Mouse (Mus musculus) midbrain, embryonic 11.5 days (tissue): ENCODE results near the gene Tom1. TPM values are rescaled to one million over a fixed set of nuclear protein-coding genes. Genes with fewer than 3 reads are reported as not detected.

ENCODE experiments used
- ATAC-seq: fragments of 200-750 bp; cut with Nextera tagmentation; 2 replicates; pipeline ENCODE4 v1.8.0; 2017; ENCODE audit warnings: moderate TSS enrichment, moderate library complexity; ENCODE audit not compliant: low FRiP score
- DNase-seq: peaks from one replicate; pipeline ENCODE4 v3.0.0; 2015; ENCODE audit warnings: low spot score; ENCODE audit errors: missing footprints
- H3K27ac ChIP-seq: fragments of 300-500 bp; sonication (generic); 2 replicates; pipeline ENCODE4 v1.5.1; 2014; ENCODE audit warnings: low read depth, low read length
- H3K27me3 ChIP-seq: fragments of 300-500 bp; sonication (generic); 2 replicates; pipeline ENCODE4 v1.6.1; 2014; ENCODE audit warnings: mild to moderate bottlenecking, low read length, moderate library complexity, mixed read lengths; ENCODE audit not compliant: control insufficient read depth, insufficient read depth
- H3K36me3 ChIP-seq: fragments of 300-500 bp; sonication (generic); 2 replicates; pipeline ENCODE4 v1.6.1; 2014; ENCODE audit warnings: mild to moderate bottlenecking, low read length, moderate library complexity, mixed read lengths; ENCODE audit not compliant: control insufficient read depth, insufficient read depth
- H3K4me1 ChIP-seq: fragments of 300-500 bp; sonication (generic); 2 replicates; pipeline ENCODE4 v1.6.1; 2014; ENCODE audit warnings: low read length; ENCODE audit not compliant: control insufficient read depth, insufficient read depth
- H3K4me2 ChIP-seq: fragments of 300-500 bp; sonication (generic); 2 replicates; pipeline ENCODE4 v1.6.1; 2014; ENCODE audit warnings: mild to moderate bottlenecking, moderate library complexity
- H3K4me3 ChIP-seq: fragments of 300-500 bp; sonication (generic); 2 replicates; pipeline ENCODE4 v1.5.1; 2014; ENCODE audit warnings: low read depth, low read length
- H3K9ac ChIP-seq: fragments of 300-500 bp; sonication (generic); 2 replicates; pipeline ENCODE4 v1.6.1; 2014; ENCODE audit warnings: low read length
- H3K9me3 ChIP-seq: fragments of 300-500 bp; sonication (generic); 2 replicates; pipeline ENCODE4 v1.6.1; 2016; ENCODE audit warnings: low read length; ENCODE audit not compliant: control insufficient read depth
- WGBS: fragments of 180-500 bp; shearing (Covaris S2); extraction: QIAGEN DNeasy Blood & Tissue Kit; methylation state at CpG from one replicate; pipeline ENCODE4 v1.1.7; 2014; 5-methylcytosine and 5-hydroxymethylcytosine counted together
- polyA plus RNA-seq: library from polyadenylated mRNA; unstranded; fragments of >200 nt; fragmentation: Nextera tagmentation; extraction: Ambion mirVana; gene quantifications from 2 replicates; pipeline ENCODE4 v1.2.1, GENCODE M21; 2014

Tom1 gene
- polyA plus RNA-seq, 1 experiment from 2014 or later, result 24.2 TPM

DNA sequence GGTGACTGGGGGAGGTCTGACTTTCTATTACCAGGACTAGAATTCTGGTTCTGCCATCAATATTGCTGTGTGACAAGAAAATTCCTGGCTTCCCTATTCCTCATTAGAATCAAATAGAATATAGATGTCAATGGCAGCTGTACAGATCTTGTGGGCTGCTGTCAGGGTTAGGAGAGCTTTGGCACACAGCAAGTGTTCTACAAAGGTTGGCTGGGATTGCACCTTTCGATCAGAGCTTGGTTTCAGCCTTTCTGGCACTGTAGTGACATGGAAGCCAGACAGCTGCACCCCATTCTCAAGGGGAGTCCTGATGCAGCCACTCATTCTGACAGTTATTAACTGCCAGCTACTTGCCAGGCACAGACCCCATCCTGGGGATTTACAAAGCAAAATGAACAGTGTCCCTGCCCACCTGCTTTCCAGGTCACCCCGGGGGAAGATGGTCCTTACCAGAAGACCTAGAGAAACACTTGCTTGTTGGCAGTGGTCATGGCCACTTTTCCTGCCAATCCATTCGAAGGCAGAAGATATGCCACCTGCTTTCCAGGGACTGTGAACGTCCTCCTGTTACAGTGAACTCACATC is 57.4 kb downstream of the Tom1 start:
- H3K4me3 ChIP-seq, result no peak overlapping the region
- no peak overlapping the region for H3K4me2 ChIP-seq
- H3K27ac ChIP-seq, result no peak overlapping the region
- 0 out of 2 replicates have a peak, but pooled peaks cover 2% of the 10 kb centered on the region for H3K4me1 ChIP-seq
- no peaks in the 10 kb centered on the region for H3K9me3 ChIP-seq
- peak; percentile 69 for DNase-seq
- no peaks in the 10 kb centered on the region for H3K36me3 ChIP-seq
- no peak for ATAC-seq
- H3K27me3 ChIP-seq, result no peaks in the 10 kb centered on the region
- 78% methylated on average over 4 of the region's 4 CpGs for WGBS
- H3K9ac ChIP-seq, result no peak overlapping the region

DNA sequence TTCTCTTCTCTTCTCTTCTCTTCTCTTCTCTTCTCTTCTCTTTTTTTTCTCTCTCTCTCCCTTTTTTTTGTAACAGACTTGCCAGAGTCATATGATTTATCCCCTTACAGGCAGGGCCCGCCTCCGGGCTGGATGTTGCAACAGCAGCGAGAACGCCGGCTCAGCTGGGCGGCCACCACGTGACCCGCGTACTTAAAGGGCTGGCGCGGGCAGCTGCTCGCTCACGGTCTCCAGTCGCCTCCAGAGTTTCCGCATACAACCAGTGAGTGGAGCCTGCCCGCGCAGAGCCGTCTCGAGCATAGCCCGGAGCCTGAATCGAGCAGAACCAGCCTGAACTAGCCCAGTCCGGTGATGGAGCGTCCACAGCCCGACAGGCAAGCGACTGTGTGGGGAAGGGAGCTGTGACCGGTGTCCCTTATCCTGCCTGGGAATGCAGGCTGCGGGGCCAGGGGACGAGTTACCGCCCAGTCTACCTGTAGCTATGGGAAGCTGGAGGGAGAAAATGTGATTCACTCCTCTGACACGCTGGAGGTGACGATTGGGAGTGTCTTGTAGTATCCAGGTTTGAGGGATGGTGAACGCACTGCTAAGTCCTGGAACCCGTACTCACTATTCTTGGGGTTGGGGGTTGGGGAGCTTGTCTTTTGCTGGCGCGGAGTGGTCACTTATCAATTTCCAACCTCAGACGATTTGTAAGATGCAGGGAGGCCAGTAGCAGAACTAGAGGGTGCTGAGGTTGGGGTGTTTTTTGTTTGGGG is 60.1 kb downstream of the Tom1 start, which contains the start of gene Hmox1:
Gene Hmox1, plus strand, starts transcription at position 223 of the 758 bp plus-strand sequence.
- WGBS, result under 1% methylated on average over 36 of the region's 36 CpGs
- ATAC-seq, result peak; percentile 95
- DNase-seq, result peak; percentile 96

DNA sequence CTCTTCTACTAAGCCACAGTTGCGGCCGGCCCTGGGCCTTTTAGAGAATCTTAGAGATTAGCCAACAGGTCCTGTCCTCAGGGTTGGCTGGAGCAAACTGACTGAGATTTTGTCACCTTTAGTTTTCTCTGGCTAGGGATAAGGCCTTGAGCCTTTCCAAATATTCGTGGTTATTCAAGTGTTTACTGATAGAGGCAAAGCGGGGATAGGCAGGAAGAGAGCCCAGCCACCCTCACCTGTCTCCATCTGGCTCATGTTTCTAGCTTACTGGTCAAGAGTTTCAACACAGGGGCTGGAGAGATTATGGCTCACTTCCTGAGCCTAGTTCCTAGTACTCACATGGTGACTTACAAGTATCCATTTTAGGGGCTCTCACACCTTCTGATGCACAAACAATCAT is 69.5 kb downstream of the Tom1 start:
- ATAC-seq, result no peak

More for the DNA sequence above, 60.1 kb downstream of the Tom1 start, which contains the start of gene Hmox1:
- no peak within 1 kb of the TSS; the same call in 1 of the 2 replicates for H3K27ac ChIP-seq
- H3K4me1 ChIP-seq, result 0 out of 2 replicates have a peak, but pooled peaks cover 2% of the 10 kb centered on the region
- H3K9me3 ChIP-seq, result no peaks in the 10 kb centered on the region
- H3K27me3 ChIP-seq, result no peaks in the 10 kb centered on the region
- H3K9ac ChIP-seq, result peak within 1 kb of the TSS; percentile 75
- peak within 1 kb of the TSS; percentile 89 for H3K4me2 ChIP-seq
- no peaks in the 10 kb centered on the region for H3K36me3 ChIP-seq
- peak within 1 kb of the TSS; percentile 59 for H3K4me3 ChIP-seq

DNA sequence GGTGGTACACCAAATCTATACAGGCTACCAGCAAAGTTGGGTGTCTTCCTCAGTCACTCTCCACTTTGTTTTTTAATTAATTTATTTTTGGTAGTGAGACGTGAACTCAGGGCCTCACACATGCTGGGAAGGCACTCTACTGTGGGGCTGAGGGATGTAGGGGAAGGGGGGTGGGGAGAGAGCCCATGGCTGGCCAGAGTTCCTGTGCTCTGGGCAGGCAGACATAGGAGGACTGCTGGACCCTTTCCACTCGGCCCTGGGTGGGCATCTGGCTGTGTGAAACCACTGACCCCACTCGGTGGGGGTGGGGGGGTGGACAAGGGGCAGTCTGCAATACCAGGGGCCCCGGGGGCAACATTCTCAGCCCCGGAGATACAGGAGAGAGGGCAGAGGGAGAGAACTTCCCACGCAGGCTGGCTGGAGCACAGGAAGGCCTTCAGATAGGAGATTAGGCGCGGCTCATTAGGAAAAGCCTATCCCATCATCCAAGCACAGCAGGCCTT is 69.9 kb downstream of the Tom1 start:
- H3K4me1 ChIP-seq, result no peaks in the 10 kb centered on the region; the same call in 1 of the 2 replicates
- no peak overlapping the region for H3K27ac ChIP-seq
- DNase-seq, result no peak
- no peak overlapping the region for H3K9ac ChIP-seq
- H3K36me3 ChIP-seq, result no peaks in the 10 kb centered on the region
- peak; percentile 39 for ATAC-seq
- no peaks in the 10 kb centered on the region for H3K9me3 ChIP-seq
- H3K4me3 ChIP-seq, result no peak overlapping the region
- 42% methylated on average over 8 of the region's 8 CpGs for WGBS
- no peaks in the 10 kb centered on the region for H3K27me3 ChIP-seq
- no peak overlapping the region for H3K4me2 ChIP-seq

More for the DNA sequence above, 69.5 kb downstream of the Tom1 start:
- Histone ChIP-seq H3K9me3 (no peaks in the 10 kb centered on the region), H3K27me3 (no peaks in the 10 kb centered on the region), H3K27ac (no peak overlapping the region), H3K4me1 (no peaks in the 10 kb centered on the region; the same call in 1 of the 2 replicates), H3K9ac (no peak overlapping the region), H3K4me3 (no peak overlapping the region), H3K36me3 (no peaks in the 10 kb centered on the region), H3K4me2 (no peak overlapping the region)
- no peak for DNase-seq
- WGBS, result 84% methylated on average over 4 of the region's 4 CpGs

DNA sequence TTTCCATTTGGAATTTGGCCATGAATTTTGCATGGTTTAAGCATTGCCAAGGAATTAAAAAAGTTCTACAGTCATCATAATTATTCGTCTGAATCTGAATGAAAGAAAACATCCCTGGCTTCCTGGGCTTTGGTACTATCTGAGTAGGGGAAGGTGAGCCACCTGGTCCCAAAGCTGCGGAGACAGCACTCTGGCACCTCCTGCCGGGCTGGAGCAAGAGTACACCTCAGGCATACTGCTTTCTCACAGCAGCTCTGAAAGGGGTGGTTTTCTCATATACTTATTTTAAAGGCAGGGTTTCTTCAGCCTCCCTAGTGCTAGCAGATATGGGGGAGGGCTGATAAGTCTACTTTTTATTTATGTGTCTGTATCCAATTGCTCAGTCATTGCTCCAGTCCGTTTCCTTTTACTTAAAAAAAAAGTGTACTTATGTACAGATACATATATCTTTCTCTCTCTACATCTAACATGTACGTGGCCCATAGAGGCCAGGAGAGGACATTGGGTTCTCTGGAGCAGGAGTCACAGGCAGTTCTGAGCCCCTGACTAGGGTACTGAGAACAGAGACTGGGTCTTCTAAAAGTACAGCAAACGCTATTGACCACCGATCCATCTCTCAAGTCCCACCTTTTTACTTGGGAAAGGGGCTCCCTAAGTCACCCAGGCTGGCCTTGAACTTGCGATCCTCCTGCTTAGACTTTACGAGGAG is 75.2 kb downstream of the Tom1 start:
- WGBS, result 0% methylated on average over 9 of the region's 9 CpGs

DNA sequence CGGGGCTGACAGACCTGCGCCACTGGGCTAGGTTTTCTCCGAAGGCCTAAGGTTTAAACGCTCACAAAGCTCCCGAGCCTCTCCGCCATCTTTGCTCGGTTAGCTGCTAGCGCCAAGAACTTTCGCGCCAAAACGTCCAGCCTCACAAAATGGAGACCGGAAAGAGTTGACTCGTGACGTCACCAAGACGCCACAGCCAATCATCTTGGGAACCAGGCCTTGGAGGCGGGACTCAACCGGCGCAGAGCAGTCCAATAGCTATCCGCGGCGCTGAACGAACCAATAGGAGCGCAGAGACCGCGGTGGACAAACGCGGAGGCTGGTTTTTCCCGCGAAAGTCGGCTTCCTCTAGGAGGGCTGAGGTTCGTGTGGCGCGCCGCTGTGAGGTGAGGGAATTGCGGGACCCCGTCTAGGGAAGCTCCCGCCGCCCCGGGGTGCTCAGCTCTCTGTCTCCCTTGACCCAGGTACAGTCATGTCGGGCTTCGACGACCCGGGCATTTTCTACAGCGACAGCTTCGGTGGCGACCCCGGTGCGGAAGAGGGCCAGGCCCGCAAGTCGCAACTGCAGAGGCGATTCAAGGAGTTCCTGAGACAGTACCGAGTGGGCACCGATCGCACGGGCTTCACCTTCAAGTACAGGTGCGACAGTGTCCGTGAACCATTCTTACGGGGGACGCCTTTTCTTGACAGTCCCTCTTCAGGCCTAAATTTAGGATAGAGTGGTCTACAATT is 75.9 kb downstream of the Tom1 start, which contains the start of gene Mcm5:
Gene Mcm5, plus strand, starts transcription at position 334 of the 732 bp plus-strand sequence.
- H3K9ac ChIP-seq, result peak within 1 kb of the TSS; percentile 91
- DNase-seq (peak; percentile 100), ATAC-seq (peak; percentile 98)
- no peaks in the 10 kb centered on the region for H3K27me3 ChIP-seq
- H3K9me3 ChIP-seq, result no peaks in the 10 kb centered on the region
- WGBS, result under 1% methylated on average over 59 of the region's 59 CpGs
- peak within 1 kb of the TSS; percentile 76 for H3K4me2 ChIP-seq
- H3K27ac ChIP-seq, result peak within 1 kb of the TSS; percentile 71
- H3K4me1 ChIP-seq, result peaks cover 10% of the 10 kb centered on the region
- peak within 1 kb of the TSS; percentile 58 for H3K4me3 ChIP-seq
- H3K36me3 ChIP-seq, result peaks cover 7% of the 10 kb centered on the region; the same call in 1 of the 2 replicates

More for the DNA sequence above, 75.2 kb downstream of the Tom1 start:
- Histone ChIP-seq H3K27ac (peak overlapping the region; percentile 71), H3K27me3 (no peaks in the 10 kb centered on the region), H3K4me1 (peaks cover 10% of the 10 kb centered on the region), H3K9me3 (no peaks in the 10 kb centered on the region), H3K4me2 (peak overlapping the region; percentile 70), H3K9ac (peak overlapping the region; percentile 91), H3K36me3 (peaks cover 3% of the 10 kb centered on the region; the same call in 1 of the 2 replicates), H3K4me3 (peak overlapping the region; percentile 58)
- DNase-seq (peak; percentile 93), ATAC-seq (peak; percentile 76)

DNA sequence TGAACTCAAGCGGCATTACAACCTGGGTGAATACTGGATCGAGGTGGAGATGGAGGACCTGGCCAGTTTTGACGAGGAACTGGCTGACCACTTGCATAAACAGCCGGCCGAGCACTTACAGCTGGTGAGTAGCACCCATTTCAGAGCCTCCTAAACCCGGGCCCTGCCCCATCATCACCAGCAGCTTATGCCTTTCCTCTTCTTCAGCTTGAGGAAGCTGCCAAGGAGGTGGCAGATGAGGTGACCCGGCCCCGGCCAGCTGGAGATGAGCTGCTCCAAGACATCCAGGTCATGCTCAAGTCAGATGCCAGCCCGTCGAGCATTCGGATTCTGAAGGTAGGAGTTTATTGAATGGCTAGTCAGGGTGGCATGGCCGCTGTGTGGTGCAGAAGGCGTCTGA is 76.6 kb downstream of the Tom1 start:
- Histone ChIP-seq H3K4me1 (peaks cover 10% of the 10 kb centered on the region), H3K27me3 (no peaks in the 10 kb centered on the region), H3K4me3 (peak overlapping the region; percentile 58), H3K9ac (peak overlapping the region; percentile 73), H3K27ac (no peak overlapping the region), H3K9me3 (no peaks in the 10 kb centered on the region), H3K36me3 (peaks cover 10% of the 10 kb centered on the region; the same call in 1 of the 2 replicates), H3K4me2 (peak overlapping the region; percentile 76)
- no peak for DNase-seq
- no peak for ATAC-seq
- WGBS, result 20% methylated on average over 13 of the region's 13 CpGs

DNA sequence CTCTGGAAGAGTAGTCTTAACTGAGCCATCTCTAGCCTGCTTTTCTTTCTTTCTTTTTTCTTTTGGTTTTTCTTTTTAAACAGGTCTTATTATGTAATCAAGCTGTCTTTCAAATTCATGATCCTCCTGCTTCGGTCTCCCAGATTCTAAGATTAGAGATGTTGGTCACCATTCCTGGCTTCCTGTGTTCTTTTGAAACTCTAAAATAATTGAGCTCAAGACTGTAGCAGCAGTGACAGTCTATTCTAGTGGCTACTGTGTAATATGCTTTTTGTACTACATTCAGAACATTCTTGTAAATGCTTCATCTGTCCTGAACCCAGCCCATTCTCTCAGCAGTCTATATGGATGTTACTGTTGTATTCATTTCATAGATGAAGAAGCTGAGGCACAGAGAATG is 85.0 kb downstream of the Tom1 start:
- H3K4me1 ChIP-seq, result no peaks in the 10 kb centered on the region
- H3K27ac ChIP-seq, result no peak overlapping the region
- DNase-seq (no peak), ATAC-seq (no peak)
- WGBS, result 90% methylated on average over 1 of the region's 1 CpGs
- H3K4me3 ChIP-seq, result no peak overlapping the region
- H3K36me3 ChIP-seq, result peaks cover 44% of the 10 kb centered on the region
- no peak overlapping the region for H3K9ac ChIP-seq
- H3K27me3 ChIP-seq, result no peaks in the 10 kb centered on the region
- no peaks in the 10 kb centered on the region for H3K9me3 ChIP-seq
- no peak overlapping the region for H3K4me2 ChIP-seq
